Mouse (Mus musculus) kidney, postnatal 4 days (tissue): ENCODE data around the gene Mtmr11.
A peak's percentile ranks its signal among the peaks of the same experiment; 100 is the strongest.

Experiments used
- DNase-seq, 2 experiments: peaks; one replicate each; pipeline ENCODE4 v3.0.0; 2021; ENCODE audit warnings: mixed read lengths in 2 of 2

The Mtmr11 gene

GRCm38 (mm10) chr3:96161869-96162840, at the start of gene Mtmr11:
Mtmr11 (plus strand) TSS chr3:96162004.
- DNase-seq, result peak; percentile 54 to 64

- no peak for DNase-seq
Observed at GRCm38 (mm10) chr3:96113251-96113650, 48.6 kb upstream of the Mtmr11 start.

DNA sequence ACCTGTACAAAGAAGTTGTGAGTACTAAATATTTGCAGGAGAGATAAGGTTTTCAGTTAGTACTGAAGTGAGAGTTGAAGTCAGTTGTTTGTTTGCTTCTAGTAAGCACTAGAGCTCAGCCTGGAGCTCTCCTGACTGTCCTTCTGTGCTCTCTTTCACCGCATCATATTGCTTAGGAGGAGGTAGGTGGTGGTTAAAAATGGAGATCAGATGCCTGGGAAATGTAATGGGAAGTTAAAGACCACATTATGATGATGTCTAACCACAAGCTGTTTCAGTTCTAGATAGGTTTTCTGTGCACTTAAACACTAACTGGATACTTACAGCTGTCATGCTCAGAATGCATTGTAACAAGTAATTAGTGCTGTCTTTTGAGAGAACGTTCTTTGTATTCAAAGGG, 43.7 kb upstream of the Mtmr11 start:
- DNase-seq, result no peak

DNA sequence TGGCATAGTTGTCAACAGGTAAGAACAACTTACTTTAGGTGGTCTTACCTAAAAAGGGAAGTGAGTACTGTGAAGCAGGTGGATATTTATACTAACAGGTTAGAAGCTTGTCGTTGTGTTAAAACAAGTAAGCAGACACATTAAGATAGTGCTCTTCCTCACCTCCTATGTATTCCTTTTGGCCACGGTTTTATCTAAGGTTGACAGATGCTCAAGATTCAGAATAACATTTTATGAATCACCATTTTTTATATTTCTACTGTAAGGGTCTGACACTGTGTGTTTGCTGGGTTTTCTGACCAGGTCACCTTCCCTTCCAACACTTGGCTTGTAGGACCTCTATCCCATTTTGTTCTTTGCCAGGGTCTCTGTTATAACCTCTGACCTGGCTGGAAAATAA, 43.1 kb upstream of the Mtmr11 start:
- DNase-seq, result no peak

DNA sequence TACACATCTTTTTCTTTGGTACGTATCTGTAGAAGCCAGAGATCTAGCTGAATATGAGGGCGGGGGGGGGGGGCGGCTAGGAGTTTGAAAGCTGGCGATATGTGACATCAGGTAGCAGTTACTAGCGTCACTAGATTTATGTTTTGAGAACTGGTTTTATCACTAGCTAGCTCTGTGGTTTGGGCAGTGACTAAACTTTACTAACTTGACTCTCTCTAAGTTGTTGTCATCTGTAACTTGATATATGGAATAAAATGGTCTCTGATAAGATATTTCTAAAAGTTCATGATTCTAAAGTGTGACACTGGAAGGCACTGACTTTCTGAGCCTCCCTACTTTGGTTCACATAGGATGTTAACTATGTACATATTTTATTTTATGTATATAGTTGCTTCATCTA, 37.6 kb upstream of the Mtmr11 start:
- DNase-seq, result no peak

DNA sequence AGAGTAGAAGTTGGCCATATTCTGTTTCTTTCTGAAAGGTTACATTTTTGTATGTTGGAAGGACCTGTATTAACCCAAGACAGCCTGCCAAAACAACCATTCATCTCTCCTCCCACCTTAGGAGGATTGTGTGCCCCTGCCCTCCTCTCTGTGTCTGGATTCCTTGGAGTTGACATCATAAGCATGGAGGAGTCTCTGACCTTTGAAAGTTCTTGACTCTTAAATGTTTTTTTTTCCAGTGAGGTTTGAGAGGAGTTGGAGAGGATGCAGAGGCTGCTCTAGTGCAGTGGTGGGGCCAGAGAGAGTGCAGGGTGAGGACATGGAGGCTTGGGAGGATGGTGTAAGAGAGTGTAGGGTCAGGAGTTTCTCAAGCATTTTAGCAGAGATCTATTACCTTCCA, 33.7 kb upstream of the Mtmr11 start:
- DNase-seq, result peak; percentile 8 to 24

- DNase-seq, result no peak
Observed at GRCm38 (mm10) chr3:96132478-96132877, 29.3 kb upstream of the Mtmr11 start.

- peak in 1 of 2 experiments; percentile 9 for DNase-seq
Observed at GRCm38 (mm10) chr3:96133327-96133905, 28.4 kb upstream of the Mtmr11 start.

- peak; percentile 22 to 40 for DNase-seq
Observed at GRCm38 (mm10) chr3:96135011-96135410, 26.8 kb upstream of the Mtmr11 start.

GRCm38 (mm10) chr3:96147950-96148349, 13.9 kb upstream of the Mtmr11 start:
- peak; percentile 34 to 52 for DNase-seq

DNA sequence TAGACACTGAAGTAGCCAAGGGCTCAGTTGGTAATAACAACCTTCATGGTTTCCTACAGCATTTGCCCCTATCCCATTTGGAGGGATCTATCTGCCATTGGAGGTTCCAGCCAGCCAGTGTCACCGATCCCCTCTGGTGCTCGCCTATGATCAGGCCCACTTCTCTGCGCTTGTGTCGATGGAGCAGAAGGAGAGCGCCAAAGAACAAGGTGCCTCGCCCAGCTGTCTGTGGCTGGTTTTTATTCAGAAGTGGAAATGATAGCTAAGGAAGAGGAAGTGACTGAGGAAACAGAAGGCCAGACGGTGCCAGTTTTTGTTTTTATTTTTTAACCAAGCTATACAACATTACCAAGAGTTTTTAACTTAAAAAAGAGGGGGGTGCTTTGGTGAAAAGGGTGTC, 10.0 kb upstream of the Mtmr11 start:
- no peak for DNase-seq

- no peak for DNase-seq
Observed at GRCm38 (mm10) chr3:96152611-96153010, 9.2 kb upstream of the Mtmr11 start.

DNA sequence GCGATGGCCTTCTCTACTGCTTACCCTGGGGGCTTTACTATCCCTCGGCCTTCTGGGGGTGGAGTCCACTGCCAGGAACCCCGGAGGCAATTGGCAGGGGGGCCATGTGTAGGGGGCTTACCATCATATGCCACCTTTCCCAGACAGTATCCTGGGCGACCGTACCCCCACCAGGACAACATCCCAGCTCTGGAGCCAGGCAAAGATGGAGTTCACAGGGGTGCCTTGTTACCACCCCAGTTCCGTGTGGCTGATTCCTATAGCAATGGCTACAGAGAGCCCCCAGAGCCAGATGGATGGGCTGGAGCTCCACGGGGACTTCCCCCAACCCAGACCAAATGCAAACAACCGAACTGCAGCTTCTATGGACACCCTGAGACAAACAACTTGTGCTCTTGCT, 6.3 kb upstream of the Mtmr11 start:
- DNase-seq, result no peak

DNA sequence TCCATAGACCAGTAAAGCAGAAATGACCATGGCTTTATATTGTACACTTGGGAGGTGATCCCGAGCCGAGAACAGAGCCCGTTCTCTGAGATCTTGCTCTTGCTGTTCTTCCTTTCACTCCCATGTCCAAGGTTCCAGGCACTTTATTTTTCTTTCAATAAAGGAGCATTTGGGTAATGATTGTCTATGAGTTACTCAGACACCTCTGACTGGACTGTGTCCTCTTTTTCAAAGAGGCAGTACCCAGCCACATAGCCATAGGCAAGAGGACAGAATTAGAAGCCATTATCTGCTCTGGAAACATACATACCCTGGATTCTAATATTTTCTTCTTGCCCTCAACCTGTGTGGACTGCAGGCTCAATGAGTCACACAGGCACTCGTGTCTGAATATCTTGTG, 2.0 kb upstream of the Mtmr11 start:
- no peak for DNase-seq

- DNase-seq, result peak; percentile 50 to 70
Observed at GRCm38 (mm10) chr3:96160222-96160802, 1.5 kb upstream of the Mtmr11 start.

DNA sequence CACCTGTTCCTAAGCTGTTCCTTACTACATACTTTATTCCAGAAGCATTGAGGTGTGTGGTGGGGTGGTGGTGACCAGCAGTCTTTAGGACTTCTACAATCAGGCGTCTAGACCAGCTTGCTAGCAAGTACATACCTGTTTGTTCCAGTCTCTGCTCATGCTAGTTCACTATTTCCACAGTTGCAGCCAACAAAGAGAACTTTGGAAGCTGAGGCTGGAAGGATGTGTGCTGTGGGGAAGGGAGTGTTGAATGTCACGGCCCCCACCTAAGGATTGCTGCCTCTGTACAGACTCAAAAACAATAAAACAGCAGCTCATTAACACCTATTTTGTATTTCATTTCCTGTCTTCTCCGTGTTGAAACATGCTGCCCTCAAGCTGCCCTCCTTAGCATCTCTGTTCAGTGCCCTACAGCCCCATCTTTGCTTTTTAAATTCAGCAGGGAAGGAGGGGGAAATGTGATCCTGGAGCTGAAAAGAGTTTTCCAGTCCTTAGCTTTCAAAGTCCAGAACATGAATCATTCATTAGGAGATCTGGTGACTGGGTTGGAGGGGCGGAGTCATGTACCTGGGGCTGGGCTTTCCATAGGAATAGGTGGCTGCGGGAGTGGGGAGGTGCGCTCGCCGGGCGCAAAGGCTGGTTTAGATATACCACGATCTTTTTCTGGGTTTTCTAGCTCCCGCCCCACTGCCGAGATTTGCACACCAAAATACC, 844 bp upstream of the Mtmr11 start:
- peak; percentile 80 to 88 for DNase-seq

GRCm38 (mm10) chr3:96163040-96163439, 1.2 kb downstream of the Mtmr11 start:
- no peak for DNase-seq

GRCm38 (mm10) chr3:96168466-96169158, 6.8 kb downstream of the Mtmr11 start:
- DNase-seq, result no peak

- no peak for DNase-seq
Observed at GRCm38 (mm10) chr3:96170276-96170675, 8.5 kb downstream of the Mtmr11 start.

DNA sequence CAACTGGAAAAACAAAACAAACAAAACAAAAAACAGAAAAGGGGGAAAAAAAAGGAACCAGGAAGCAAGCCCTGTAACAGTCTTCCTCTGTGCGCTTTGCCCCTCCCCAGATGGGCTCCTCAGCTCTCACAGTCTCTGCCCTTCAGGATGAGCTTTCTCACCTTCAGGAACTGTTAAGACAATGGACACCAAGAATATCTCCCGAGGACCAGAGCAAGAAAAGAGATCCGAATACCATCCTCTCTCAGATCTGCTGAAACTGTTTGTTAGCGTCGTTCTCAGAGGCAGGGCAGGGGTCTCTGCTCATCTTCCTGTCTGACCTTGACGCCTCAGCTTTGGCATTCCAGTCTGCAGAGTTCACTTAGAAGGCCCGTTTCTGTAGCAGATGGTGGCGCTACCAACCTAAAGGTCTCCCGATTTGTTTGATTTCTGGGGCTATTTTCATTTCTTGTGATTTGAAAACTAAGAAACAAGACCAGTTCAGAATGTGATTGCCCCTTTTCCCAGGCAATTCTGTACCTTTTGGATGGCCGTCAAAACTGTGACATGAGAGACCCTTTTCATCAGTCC, 9.3 kb downstream of the Mtmr11 start:
- DNase-seq, result no peak

DNA sequence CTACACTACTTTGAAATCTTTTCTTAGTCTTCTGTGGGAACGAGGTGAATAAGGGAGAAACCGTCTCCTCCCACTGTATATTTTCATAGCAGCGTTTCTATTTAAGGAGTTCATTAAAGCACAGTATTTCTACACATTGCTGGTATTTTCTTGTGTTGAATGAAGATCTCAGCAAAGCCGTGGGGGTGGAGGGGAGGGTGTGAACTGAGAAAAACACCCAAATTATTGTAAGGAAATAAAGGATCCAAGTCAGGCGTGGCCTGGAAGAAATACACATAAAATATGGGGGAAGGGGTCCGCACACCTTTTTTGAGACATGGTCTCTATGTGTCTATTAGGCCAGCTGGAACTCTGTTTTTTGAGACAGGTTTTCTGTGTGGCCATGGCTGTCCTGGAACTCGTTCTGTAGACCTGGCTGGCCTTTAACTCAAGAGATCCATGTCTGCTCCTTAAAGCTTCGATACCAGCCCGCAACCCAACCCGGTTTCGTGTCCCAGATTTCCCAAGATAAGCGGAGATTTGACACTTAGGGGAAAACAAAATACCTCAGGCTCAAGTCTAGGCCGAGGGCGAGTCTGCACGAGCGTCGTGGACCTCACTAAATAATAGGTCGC, 9.9 kb downstream of the Mtmr11 start:
- no peak for DNase-seq
